9 mouse cellular contexts compared by ENCODE assay signal in genomic region chr1:88094941-88095492, GRCm38 (mm10). TPM values are rescaled to one million over a fixed set of nuclear protein-coding genes. Genes with fewer than 3 reads are reported as not detected.
DNase-seq lines count a peak whose midpoint lies in the region; ATAC-seq and TF ChIP-seq lines count a peak whose summit lies in the region.
"Had no signal": no experiment of that assay in that cellular context is flagged by ENCODE, and none has a peak within 500 bp of the region (broad histone marks: within the 10 kb centered on the region; RNA-seq: fewer than 3 reads in every experiment).

TSS of gene Ugt1a7c (plus strand) at chr1:88095062.

- no peak for ATAC-seq in midbrain, embryonic 11.5 days (ENCODE audit: low FRiP score)
- no peak for ATAC-seq in midbrain, embryonic 13.5 days
- ATAC-seq in intestine, postnatal 0 days: peak; percentile 67
- peak; percentile 93 for ATAC-seq in lung, embryonic 14.5 days (ENCODE audit: insufficient read depth)

- H3K4me3 ChIP-seq in midbrain, embryonic 11.5 days (ENCODE audit: low read depth, low read length): no peak within 1 kb of the TSS
- H3K4me3 ChIP-seq in midbrain, embryonic 13.5 days (replicated peaks): no peak within 1 kb of the TSS
- no peak within 1 kb of the TSS for H3K4me3 ChIP-seq in embryonic facial prominence, embryonic 10.5 days
- peak within 1 kb of the TSS; percentile 39 for H3K4me3 ChIP-seq in intestine, postnatal 0 days (ENCODE audit: low read depth, low read length)
- no peak within 1 kb of the TSS for H3K4me3 ChIP-seq in lung, embryonic 14.5 days (ENCODE audit: low read depth, low read length)
- H3K4me3 ChIP-seq: neural tube, embryonic 12.5 days had no signal

- H3K27me3 ChIP-seq in midbrain, embryonic 11.5 days (ENCODE audit: control insufficient read depth, insufficient read depth, low read length): no peaks in the 10 kb centered on the region
- no peaks in the 10 kb centered on the region for H3K27me3 ChIP-seq in midbrain, embryonic 13.5 days
- H3K27me3 ChIP-seq in embryonic facial prominence, embryonic 10.5 days (replicated peaks; ENCODE audit: low read depth, poor library complexity, severe bottlenecking): no peaks in the 10 kb centered on the region
- no peaks in the 10 kb centered on the region for H3K27me3 ChIP-seq in intestine, postnatal 0 days (replicated peaks; ENCODE audit: control insufficient read depth, insufficient read depth, low read length)
- H3K27me3 ChIP-seq in lung, embryonic 14.5 days (ENCODE audit: insufficient read depth, low read length): no peaks in the 10 kb centered on the region
- H3K27me3 ChIP-seq: neural tube, embryonic 12.5 days had no signal

- H3K36me3 ChIP-seq in midbrain, embryonic 11.5 days (ENCODE audit: control insufficient read depth, insufficient read depth, low read length): no peaks in the 10 kb centered on the region
- H3K36me3 ChIP-seq in midbrain, embryonic 13.5 days: no peaks in the 10 kb centered on the region
- H3K36me3 ChIP-seq in embryonic facial prominence, embryonic 10.5 days (replicated peaks): no peaks in the 10 kb centered on the region
- no peaks in the 10 kb centered on the region for H3K36me3 ChIP-seq in intestine, postnatal 0 days (ENCODE audit: control insufficient read depth, insufficient read depth)
- H3K36me3 ChIP-seq in lung, embryonic 14.5 days (ENCODE audit: insufficient read depth): no peaks in the 10 kb centered on the region
- H3K36me3 ChIP-seq: neural tube, embryonic 12.5 days had no signal

- no peak within 1 kb of the TSS for H3K9ac ChIP-seq in midbrain, embryonic 11.5 days (ENCODE audit: low read length)
- no peak within 1 kb of the TSS for H3K9ac ChIP-seq in midbrain, embryonic 13.5 days (replicated peaks)
- peak within 1 kb of the TSS; percentile 34; the same call in 1 of the 2 replicates for H3K9ac ChIP-seq in intestine, postnatal 0 days (ENCODE audit: low read depth, low read length)
- no peak within 1 kb of the TSS for H3K9ac ChIP-seq in lung, embryonic 14.5 days
- H3K9ac ChIP-seq: neural tube, embryonic 12.5 days had no signal

- TF ChIP-seq CTCF in intestine, postnatal 0 days (IDR thresholded peaks at IDR 0.05; ENCODE audit: low read depth): no peak
- TF ChIP-seq CTCF in lung, embryonic 14.5 days (IDR thresholded peaks at IDR 0.05; ENCODE audit: low read depth): no peak

- no peaks in the 10 kb centered on the region for H3K4me1 ChIP-seq in midbrain, embryonic 11.5 days (ENCODE audit: control insufficient read depth, insufficient read depth, low read length)
- H3K4me1 ChIP-seq in midbrain, embryonic 13.5 days (replicated peaks): no peaks in the 10 kb centered on the region
- peaks cover 7% of the 10 kb centered on the region for H3K4me1 ChIP-seq in embryonic facial prominence, embryonic 10.5 days
- no peaks in the 10 kb centered on the region for H3K4me1 ChIP-seq in intestine, postnatal 0 days (replicated peaks; ENCODE audit: control insufficient read depth, insufficient read depth, low read length)
- H3K4me1 ChIP-seq in lung, embryonic 14.5 days (ENCODE audit: insufficient read depth): no peaks in the 10 kb centered on the region
- H3K4me1 ChIP-seq: neural tube, embryonic 12.5 days had no signal

- no peak within 1 kb of the TSS for H3K4me2 ChIP-seq in midbrain, embryonic 11.5 days
- H3K4me2 ChIP-seq in midbrain, embryonic 13.5 days (replicated peaks): no peak within 1 kb of the TSS
- peak within 1 kb of the TSS; percentile 66 for H3K4me2 ChIP-seq in intestine, postnatal 0 days (replicated peaks; ENCODE audit: low read depth)
- peak within 1 kb of the TSS; percentile 38 for H3K4me2 ChIP-seq in lung, embryonic 14.5 days
- H3K4me2 ChIP-seq: neural tube, embryonic 12.5 days had no signal

- DNase-seq in midbrain, embryonic 11.5 days (ENCODE audit: low spot score, missing footprints): peak; percentile 80
- DNase-seq in embryonic facial prominence, embryonic 10.5 days (ENCODE audit: low spot score): peak; percentile 16
- peak; percentile 86 for DNase-seq in lung, embryonic 14.5 days
- DNase-seq in urinary bladder, postnatal 14 days (ENCODE audit: low spot score): peak; percentile 57
- no peak for DNase-seq in frontal cortex, postnatal 25 days (ENCODE audit: low spot score in 2 of 2)
- DNase-seq in layer of hippocampus, adult 18-20 months (ENCODE audit: low spot score in 2 of 2): no peak

- H3K27ac ChIP-seq in midbrain, embryonic 11.5 days (ENCODE audit: low read depth, low read length): no peak within 1 kb of the TSS
- H3K27ac ChIP-seq in midbrain, embryonic 13.5 days: no peak within 1 kb of the TSS
- H3K27ac ChIP-seq in embryonic facial prominence, embryonic 10.5 days (replicated peaks): peak within 1 kb of the TSS; percentile 57
- peak within 1 kb of the TSS; percentile 81 for H3K27ac ChIP-seq in intestine, postnatal 0 days (ENCODE audit: low read depth, low read length)
- H3K27ac ChIP-seq in lung, embryonic 14.5 days (ENCODE audit: low read depth): peak within 1 kb of the TSS; percentile 83; the same call in 1 of the 2 replicates
- H3K27ac ChIP-seq: neural tube, embryonic 12.5 days had no signal

- H3K9me3 ChIP-seq in midbrain, embryonic 11.5 days (ENCODE audit: control insufficient read depth, low read length): no peaks in the 10 kb centered on the region
- no peaks in the 10 kb centered on the region for H3K9me3 ChIP-seq in midbrain, embryonic 13.5 days
- H3K9me3 ChIP-seq in embryonic facial prominence, embryonic 10.5 days: no peaks in the 10 kb centered on the region
- H3K9me3 ChIP-seq in intestine, postnatal 0 days (ENCODE audit: control insufficient read depth): no peaks in the 10 kb centered on the region
- no peaks in the 10 kb centered on the region for H3K9me3 ChIP-seq in lung, embryonic 14.5 days (ENCODE audit: low read depth, low read length)
- H3K9me3 ChIP-seq: neural tube, embryonic 12.5 days had no signal

- 79% methylated on average over 10 of the region's 10 CpGs for WGBS in midbrain, embryonic 11.5 days
- 76% methylated on average over 10 of the region's 10 CpGs for WGBS in midbrain, embryonic 13.5 days
- 58% methylated on average over 10 of the region's 10 CpGs for WGBS in embryonic facial prominence, embryonic 10.5 days
- 9% methylated on average over 10 of the region's 10 CpGs for WGBS in intestine, postnatal 0 days
- 27% methylated on average over 10 of the region's 10 CpGs for WGBS in lung, embryonic 14.5 days

RNA-seq across cellular contexts. Expression of gene Ugt1a7c, which starts in this region (rescaled TPM):
- polyA plus RNA-seq in midbrain, embryonic 11.5 days (2014; fragmentation: Nextera tagmentation; extraction: Ambion mirVana): 0.97 and 1.2 TPM in 2 replicates
- polyA plus RNA-seq in midbrain, embryonic 13.5 days (2015; fragmentation: Nextera tagmentation; extraction: Ambion mirVana): 0.86 and 0.88 TPM in 2 replicates
- 0.15 and 0.36 TPM in 2 replicates for polyA plus RNA-seq in embryonic facial prominence, embryonic 10.5 days (2016; fragmentation: Nextera tagmentation; extraction: Ambion mirVana)
- 57.4 and 60.9 TPM in 2 replicates for polyA plus RNA-seq in intestine, postnatal 0 days (2015; fragmentation: Nextera tagmentation; extraction: Ambion mirVana)
- polyA plus RNA-seq in lung, embryonic 14.5 days (2014; fragmentation: Nextera tagmentation; extraction: Ambion mirVana): 1.5 and 1.7 TPM in 2 replicates
- 1 to 10 TPM in 1 of 2 experiments, under 1 TPM in 1; 0.20 to 1.4 TPM for total RNA-seq in layer of hippocampus, adult 18-20 months (2021)

Comparison
In these comparisons a context has a peak if more than half of its experiments do, and no peak if none do; other contexts are left out.
1. RNA of gene Ugt1a7c (polyA plus RNA-seq): 57.4 to 60.9 TPM in intestine, postnatal 0 days; 1.5 to 1.7 TPM in lung, embryonic 14.5 days, 0.97 to 1.2 TPM in midbrain, embryonic 11.5 days, 0.86 to 0.88 TPM in midbrain, embryonic 13.5 days and 0.15 to 0.36 TPM in embryonic facial prominence, embryonic 10.5 days; every median in the first group is over 10 times any median in the second.
2. Peak in DNase-seq and H3K27ac ChIP-seq in embryonic facial prominence, embryonic 10.5 days; RNA of the gene not detected or under 1 TPM.
3. ATAC-seq: peak in intestine, postnatal 0 days (single experiment) and lung, embryonic 14.5 days (single experiment); none in midbrain, embryonic 11.5 days (single experiment) and midbrain, embryonic 13.5 days (single experiment).
4. DNase-seq: peak in midbrain, embryonic 11.5 days (single experiment), lung, embryonic 14.5 days (single experiment) and urinary bladder, postnatal 14 days (single experiment); none in frontal cortex, postnatal 25 days (0 of 2) and layer of hippocampus, adult 18-20 months (0 of 2).
5. H3K27ac ChIP-seq: peak in intestine, postnatal 0 days (single experiment) and lung, embryonic 14.5 days (single experiment); none in midbrain, embryonic 11.5 days (single experiment) and midbrain, embryonic 13.5 days (single experiment).
6. H3K4me2 ChIP-seq: peak in intestine, postnatal 0 days (single experiment) and lung, embryonic 14.5 days (single experiment); none in midbrain, embryonic 11.5 days (single experiment) and midbrain, embryonic 13.5 days (single experiment).